Mouse (Mus musculus) MEL-GATA-1-ER (cell line): ENCODE measurements at regions not wholly inside any gene's neighbourhood (a gene's known extent, or its start where the extent isn't known, plus 50 kb on each side); places are given as distances from the start of the nearest gene placed in this dataset.

Experiments
- DNase-seq: peaks from one replicate; pipeline ENCODE4 v3.0.0-alpha.2; 2012; ENCODE audit warnings: low read depth; ENCODE audit errors: extremely low read depth

- DNase-seq: no peak
Measured at GRCm38 (mm10) chr13:37468304-37469178, 123.5 kb downstream of the Ly86 start.

DNA sequence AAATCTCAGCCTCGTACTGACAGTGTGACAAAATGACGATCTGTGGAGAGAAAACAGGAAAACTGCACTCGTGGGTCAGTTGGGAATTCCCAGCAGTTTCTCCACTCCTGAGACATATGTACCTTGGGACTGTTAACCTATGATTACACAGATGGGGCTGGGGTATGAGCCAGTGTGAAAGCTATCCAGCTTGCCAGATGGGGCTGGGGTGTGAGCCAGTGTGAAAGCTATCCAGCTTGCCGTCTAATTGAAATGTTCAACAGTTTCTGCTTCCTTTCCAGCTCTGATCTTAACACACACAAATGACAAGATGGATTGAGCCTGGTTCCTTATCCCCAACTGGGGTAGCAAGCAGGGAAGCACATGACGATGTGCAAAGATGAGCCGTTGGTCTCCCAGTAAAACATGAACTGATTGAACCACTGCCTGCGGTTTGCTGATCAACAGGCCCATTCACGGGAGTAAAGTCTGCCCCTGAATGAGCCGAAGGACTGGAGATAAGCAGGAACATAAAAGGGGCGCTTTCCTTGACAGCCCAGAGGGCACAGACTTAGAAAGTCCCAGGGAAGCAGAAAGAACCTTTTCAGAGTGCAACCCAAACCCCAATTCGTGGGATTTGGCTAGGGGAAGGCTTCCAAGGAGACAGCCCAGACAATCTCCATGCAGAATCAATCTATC is 125.4 kb downstream of the Ly86 start:
- no peak for DNase-seq

GRCm38 (mm10) chr13:37473359-37473758 is 128.4 kb downstream of the Ly86 start:
- DNase-seq: no peak

- no peak for DNase-seq
Measured at GRCm38 (mm10) chr13:37475804-37476203, 130.8 kb downstream of the Ly86 start.

GRCm38 (mm10) chr13:37476256-37477053 is 131.4 kb downstream of the Ly86 start:
- no peak for DNase-seq

GRCm38 (mm10) chr13:37477342-37477741 is 132.3 kb downstream of the Ly86 start:
- DNase-seq: no peak

GRCm38 (mm10) chr13:37477749-37478548 is 132.9 kb downstream of the Ly86 start:
- no peak for DNase-seq

- no peak for DNase-seq
Measured at GRCm38 (mm10) chr13:37479182-37479691, 134.2 kb downstream of the Ly86 start.

DNA sequence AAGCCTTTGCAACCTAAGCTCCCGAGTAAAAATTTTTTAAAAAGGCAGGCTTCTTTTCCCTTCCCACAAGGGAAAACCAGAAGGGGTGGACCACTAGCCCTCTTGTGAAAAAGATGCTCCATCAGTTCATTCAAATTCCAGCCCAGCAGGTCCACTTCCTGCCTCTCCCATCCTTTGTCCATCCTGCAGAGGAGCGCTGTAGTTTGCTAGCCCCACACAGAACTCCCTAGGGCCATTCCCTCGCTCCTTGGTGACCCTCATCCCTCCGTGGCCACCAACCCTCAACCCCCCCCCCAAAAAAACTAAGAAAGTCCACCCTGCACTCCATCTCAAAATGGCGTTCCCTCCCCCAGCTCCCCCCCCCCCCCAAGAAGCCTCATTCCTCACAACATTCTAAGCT is 136.5 kb downstream of the Ly86 start:
- no peak for DNase-seq

GRCm38 (mm10) chr13:37482038-37482437 is 137.0 kb downstream of the Ly86 start:
- no peak for DNase-seq

DNA sequence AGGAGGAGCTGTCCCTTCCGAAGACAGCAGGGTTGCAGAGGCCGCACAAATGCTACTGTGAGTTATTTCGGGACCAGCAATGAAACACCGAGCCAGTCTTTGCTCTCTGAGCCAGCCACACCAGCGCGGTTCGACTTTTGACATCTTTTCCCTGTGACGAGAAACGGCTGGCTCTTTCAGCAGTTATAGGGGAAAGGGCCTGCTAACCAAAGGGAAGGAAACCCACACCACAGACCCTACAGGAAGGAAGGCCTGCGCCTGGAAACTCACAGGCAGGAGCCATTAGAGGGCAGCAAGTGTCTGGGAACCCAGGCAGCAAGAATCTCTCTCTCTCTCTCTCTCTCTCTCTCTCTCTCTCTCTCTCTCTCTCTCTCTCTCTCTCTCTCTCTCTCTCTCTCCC is 137.6 kb downstream of the Ly86 start:
- no peak for DNase-seq

DNA sequence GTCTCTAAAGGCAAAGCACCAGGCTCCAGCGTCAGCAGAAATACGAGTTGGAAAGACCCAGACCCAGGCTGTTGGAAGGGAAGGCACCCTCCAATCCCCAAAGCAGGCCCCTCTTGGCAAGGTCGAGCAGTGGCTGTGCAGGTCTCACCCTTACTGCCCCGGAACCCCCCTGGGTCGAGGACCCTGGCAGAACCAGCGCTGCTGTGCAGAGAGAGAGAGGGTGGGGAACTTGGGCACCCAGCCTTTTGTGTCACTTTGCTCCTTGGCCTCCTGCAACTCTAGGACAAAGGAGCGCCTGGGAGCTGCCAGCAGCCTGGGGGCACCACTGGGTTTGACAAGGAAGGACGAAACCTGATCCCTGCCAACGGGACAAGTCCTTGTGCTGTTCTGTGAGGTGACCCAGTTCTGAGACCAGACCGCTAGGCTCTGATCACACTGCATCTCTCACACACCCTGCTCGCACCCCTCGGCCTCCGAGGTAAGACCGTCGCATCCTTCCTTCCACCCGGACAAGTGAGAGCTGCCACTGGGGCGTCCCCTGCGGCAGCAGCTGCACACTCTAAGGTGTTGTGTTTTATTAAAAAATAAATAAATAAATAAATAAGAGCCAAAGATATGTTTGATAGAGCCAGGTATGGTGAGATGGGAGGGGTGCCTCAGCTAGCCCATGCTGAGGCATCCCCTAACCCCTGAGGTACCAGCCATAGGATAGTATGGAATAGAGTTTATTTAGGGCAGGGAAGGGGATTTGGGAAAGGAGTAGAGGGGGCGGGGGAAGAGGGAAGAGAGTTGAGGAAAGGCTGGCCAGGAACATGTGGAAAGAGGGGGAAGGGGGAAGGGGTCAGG is 138.2 kb downstream of the Ly86 start:
- DNase-seq: no peak

DNA sequence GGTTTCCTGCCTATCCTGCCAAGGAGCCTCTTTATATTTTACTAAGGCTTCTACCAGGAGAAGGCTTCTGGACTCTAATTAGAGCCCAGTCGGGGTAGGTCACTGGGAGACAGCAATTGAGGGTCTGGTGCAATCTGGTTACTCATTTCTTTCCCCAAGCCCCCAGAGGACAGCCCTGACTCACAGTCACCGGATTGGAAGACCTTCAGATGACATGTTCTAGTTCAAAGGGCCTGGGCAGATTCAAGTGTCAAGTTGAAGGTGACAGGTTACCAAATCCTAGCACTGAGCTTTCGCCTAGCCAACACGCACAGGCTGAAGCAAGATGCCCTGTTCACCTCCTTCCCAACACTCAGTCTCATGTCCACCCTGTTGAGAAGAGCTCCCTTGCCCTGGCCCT is 139.6 kb downstream of the Ly86 start:
- DNase-seq: no peak

GRCm38 (mm10) chr13:37492115-37493001 is 147.3 kb downstream of the Ly86 start:
- no peak for DNase-seq

GRCm38 (mm10) chr13:37493331-37493730 is 148.3 kb downstream of the Ly86 start:
- no peak for DNase-seq

DNA sequence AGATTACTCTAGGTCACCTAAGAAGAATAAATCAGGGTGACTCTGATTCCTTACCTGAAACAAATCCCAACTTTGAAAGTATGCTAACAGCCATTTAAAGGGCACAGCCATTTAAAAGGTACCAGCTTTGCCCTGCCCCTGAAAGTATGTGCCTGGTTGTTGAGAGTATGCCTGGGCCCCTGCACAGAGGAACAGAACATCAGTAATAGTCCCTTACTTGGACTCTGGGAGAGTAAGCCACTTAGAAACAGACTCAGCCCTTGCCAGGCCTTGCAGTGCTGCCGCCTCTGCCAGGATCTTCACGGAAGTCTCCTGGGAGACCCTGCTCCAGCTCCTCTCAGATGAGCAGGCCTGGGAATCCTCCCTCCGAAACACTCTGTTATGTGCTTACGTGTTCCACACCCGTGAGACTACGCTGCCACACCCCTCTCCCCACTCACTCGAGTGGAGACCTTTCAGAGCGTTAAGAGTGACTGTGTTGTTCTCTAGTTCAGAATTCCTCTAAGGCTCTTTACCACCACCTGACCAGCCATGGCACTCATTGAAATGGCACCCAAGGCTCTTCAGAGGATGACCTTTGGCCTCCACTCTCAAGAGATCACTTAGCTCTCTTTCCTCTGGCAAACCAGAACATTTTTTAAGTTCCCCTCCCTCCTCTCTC is 150.4 kb downstream of the Ly86 start:
- DNase-seq: no peak

DNA sequence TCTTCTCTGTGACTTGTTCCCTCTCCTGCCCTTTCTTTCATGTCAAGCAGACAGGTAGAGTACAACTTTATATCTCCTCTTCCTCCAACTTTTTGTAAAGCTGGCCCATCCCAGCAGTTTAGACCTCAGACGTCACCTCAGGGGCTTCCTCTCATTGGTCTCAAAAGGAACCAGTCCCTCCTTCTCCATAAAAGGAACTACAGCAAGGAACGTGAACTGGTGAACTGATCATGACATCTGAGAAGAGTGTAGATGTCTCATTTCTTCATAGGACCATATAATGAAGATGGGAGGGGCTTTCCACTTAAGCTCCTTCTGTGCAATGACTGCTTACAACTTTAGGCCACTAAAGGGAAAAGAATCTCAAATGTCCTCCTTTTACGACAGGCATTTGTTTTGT is 153.0 kb downstream of the Ly86 start:
- DNase-seq: peak; percentile 34

- DNase-seq: no peak
Measured at GRCm38 (mm10) chr13:37500668-37501286, 155.8 kb downstream of the Ly86 start.
